Mouse (Mus musculus): ENCODE measurements at regions not wholly inside any gene's neighbourhood (a gene's known extent, or its start where the extent isn't known, plus 50 kb on each side); places are given as distances from the start of the nearest gene placed in this dataset.

DNA sequence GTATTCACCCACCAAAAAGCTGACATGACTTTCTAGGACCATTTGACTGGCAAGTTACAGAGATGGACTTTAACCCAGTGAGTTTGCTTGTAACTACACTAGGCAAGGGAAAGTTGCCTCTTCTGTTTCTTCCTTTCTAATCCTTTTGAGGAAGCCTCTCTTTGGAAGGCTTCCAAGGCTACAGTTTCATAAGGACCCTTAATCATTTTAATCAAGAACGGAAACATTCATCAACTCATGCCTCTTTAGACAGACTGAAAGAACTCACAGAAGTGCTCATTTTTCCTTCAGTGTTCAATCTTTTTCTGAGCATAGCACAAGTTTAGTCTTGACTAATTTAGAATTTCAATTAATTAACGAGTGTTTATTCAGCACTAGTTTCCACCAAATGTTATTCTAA lies 84.2 kb downstream of the Ddx1 start:
- no peak for DNase-seq

DNA sequence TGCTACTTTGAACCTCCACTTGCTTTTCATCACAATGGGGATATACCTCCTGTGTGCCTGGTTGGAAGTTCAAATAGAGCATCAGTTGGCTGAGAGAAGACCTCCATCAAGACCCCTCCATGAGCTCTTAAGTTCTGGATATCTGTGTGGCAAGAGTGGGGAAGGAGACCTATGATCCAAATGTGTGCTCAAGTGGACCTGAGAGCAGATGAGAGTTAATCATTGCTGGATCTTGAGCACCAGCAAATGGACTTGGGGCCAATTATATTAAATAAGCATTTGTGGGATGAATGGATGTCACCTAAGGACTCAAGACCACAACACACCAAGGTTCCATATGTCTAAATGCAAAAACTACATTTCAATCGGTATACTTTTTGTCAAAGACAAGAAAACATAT lies 88.0 kb downstream of the Ddx1 start:
- DNase-seq: no peak

DNA sequence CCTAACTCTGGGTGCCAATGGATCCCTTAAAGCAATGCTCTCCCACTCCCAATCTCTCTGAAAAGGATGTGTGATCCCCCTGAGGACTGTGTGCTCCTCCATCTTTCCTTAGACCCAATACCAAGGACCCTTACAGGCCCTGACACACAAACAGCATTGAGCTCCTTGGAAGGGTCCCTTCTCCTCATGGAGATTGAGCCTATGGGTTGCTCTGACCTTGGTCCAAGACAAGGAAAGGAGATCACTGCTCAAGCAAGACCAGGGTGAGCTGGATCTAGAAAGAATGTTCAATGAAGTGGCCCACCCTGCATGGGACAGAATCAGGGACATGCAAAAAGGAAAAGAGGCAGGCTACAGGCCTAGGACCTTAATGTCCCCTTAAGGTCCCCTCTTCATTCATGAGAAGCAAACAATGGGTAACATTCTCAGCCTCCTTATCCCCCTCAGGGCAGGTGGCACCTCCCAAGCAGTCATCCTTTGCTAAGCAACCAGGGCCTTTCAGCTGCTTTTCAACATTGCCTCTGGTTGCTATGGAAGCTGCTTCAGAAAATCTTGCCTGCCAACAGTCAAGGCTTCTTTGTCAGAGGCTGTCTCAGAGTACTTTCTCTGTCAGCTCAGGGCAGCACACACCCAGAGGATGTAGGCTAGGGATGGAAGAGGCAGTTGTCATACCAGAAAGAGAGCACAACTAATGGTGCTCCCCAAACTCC lies 89.5 kb downstream of the Ddx1 start:
- no peak for DNase-seq

DNA sequence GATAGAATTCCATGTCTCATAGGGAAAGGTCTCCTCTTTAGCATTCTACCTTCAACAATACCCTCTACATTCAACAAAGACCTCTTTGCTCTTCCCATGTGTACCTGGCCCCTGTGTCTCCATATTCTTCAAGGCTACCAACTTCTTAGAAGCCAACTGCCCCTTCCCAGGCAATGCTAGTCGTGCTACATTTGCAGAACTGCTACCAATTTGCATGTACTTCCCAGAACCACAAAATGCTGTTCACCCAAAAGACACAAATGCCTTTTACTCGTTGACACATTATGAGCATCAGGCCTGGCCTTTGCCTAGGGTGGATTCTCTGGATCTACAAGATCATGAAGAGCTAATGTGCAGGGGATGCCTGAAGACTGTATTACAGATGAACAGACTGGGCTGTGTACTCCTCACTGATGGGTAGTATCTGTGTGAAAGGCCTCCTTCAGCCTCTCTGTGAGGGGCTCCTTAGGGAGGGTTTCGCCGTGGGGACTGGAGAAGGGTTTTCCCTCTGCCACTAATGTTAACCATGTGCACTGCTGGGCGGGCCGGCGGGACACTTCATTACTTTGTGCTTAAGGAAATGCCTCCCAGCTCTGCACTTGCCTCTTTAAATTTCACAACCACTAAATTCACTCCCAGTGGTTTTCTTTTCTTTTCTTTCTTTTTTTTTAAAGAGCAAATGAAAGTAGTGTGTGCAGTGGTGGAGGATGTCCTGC lies 91.2 kb downstream of the Ddx1 start:
- DNase-seq: no peak

DNA sequence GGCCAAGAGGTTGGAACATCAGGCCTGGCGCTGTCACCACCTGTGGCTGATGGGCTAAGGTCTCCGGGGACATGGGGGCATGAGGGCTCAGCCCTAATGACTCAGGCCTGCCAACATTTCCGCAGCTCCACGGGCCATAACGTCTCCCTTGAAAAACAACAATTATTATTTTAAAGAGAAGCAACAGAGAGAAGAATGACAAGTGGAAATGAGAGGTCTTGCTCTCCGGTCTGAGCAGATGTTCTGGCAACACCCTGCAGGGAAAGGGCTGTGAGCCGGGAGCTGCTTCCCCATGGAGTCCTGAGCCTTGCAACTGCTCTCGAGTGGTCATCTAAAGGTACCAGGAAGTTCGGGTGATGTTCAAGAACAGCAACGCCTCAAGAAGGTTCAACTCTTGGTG lies 91.9 kb downstream of the Ddx1 start:
- DNase-seq: peak in 1 of 2 experiments; percentile 6

DNA sequence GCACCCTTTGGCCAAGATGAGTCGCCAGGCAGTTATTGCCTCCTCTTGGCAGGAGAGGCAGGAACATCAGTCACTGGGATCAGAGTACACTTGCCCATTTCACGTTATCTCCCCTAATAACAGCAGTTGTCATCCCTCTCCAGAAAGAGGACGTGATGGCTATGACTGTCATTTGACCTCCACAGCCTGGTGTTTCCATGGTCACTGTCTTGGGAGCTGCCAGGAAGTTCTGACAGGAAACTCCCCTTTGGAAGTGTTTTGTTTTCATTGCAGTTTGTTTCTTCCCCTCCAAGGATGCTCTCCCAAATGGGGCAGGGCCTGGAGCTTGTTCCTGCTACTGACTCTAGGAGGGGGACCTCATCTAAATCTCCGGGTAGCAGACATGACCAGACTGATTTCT lies 98.3 kb downstream of the Ddx1 start:
- peak; percentile 8 to 34 for DNase-seq

DNA sequence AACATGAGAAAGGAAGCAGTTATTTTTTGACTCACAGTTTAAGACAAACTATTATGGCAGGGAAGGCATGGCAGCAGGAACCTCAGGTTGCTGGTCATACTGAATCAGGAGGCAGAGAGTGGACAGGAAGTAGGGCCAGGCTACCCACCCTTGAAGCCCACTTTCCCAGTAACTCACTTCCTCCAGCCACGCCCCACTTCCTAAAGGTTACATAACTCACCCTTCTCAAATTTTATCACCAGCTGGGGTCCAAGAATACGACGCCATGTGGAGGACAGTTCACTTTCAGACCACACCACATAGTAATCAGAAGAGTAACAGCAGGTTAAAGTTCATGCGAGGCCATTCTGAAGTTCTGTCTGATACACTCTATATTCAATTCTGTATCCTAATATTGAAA lies 101.8 kb downstream of the Ddx1 start:
- no peak for DNase-seq

DNA sequence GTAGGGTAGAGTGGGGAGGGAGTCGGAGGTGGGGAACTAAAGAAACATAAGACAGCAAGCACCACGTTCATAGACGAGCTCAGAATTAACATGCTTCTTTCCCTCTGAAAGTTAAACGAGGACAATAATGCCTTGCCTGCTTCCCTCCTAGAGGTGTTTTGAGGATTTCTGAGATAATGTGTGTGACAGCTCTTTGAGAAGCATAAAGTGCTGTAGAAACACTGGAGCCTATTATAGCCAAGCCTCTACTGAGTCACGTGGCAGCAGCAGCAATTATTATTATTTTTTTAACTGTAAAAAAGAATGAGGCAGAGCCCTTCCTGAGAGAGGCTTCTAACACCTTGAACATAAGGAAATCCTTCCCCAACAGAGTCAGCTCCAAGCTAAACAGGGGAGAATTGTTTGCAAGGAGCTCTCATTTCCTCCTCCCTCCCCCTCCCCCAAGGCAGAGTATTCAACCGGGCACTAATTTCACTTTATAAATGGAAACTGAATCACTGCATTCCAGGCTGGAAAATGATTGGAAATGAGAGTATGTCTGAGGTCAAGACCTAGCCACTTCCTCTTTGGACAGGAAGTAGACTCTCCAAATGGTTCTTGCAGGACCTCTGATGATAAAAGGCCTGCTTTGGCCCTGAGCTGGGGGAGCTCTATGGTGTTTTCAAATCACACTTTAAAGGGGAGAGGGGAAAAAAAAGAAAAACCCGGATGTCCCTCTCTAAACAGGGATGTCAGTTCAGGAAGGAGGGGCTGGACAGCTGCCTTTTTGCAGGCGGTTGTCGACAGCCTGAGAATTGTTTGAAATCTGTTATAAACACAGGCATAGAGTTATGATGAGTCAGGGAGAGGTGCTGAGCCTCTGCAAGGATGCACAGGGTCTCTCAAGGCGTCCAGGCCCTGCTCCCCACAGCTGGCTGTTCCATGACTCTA lies 103.6 kb downstream of the Ddx1 start:
- DNase-seq: peak; percentile 12 to 65

DNA sequence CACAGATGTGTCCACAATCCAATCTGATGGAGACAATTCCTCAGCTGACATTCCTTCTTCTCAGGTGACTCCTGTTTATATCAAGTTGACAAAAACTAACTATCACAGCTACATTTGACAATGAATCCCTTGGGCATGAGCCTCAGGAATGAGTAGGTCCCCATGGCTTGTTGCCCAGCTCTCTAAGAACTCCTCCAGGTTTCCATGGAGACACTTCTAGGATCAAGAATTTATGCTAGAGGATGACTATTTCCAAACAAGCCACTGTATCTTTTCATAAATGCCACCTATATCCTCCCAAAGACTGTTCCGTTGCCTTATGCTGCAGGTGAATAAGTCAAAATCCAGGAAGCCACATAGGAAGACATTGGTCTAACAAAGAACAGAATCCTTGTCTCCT lies 104.3 kb downstream of the Ddx1 start:
- no peak for DNase-seq

DNA sequence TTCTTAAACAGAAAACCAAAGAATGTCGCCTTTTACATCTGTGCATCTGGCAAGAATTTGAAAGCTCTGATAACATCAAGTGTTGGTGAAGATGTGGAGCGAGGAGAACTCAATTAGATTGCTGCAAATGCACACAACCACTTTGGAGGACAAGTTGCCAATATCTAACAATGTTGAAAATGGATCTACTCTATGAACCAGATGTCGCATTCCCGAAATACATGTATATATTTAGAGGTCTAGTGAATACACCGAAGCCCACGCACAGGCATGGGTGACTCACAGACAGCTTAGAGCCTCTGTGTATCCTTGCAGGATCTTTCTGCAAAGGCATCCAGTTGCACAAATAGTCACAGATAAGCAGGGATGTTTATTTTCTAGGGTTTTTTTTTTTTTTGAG lies 108.4 kb downstream of the Ddx1 start:
- no peak for DNase-seq

DNA sequence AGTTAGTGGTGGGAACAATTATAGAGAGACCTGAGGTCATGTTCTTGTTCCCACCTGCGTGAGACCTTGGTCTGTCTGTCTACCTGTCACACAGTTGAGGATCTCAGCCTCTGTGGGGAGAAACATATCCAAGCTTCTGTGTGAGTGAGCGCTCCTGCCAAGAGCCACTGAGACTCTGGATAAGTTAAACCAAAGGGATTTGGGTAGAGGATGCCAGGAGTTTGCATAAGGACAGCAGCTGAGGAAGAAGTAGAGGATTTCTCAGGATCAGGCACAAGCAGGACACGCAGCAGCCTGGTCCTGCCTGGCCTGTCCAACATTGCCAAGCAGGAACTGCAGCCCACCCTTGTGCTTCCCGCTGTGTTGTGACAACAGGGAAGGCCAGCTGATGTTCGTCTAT lies 109.8 kb downstream of the Ddx1 start:
- no peak for DNase-seq

DNA sequence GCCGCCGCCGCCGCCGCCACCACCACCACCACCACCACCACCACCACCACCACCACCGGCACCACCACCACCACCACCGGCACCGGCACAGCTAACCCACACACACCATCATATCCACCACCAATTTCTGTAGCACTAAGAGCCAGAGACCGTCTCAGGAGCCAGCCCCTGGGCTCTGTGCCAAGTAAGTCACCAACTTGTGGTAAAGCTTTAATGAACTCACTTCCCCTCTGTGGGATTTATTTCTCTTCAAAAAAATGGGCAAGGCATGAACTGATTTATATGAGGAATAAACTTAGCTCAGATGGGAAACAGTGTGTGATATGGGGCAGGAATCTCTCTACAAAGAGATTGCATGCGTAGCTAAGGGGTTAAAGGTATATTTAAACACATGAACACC lies 114.8 kb downstream of the Ddx1 start:
- no peak for DNase-seq

DNA sequence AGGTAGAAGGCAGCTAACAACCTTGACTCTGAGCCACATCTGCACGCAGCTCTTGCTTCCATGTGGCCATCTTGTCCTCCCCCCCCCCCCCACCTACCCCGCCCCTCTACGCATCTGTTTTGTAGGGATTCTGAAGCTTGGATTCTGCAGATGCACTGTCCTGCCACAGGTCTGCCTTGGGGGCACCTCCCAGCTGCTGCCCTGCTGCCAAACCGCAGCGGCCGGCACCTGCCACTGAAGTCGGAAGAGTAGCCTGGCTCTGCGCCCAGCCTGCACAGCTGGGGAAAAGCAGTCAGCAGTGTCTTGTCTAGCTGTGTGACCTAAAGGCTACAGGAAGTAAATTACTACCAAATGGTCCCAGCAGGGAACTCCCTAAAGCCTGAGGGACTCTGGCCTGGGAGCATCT lies 119.3 kb downstream of the Ddx1 start:
- DNase-seq: peak; percentile 76 to 83

DNA sequence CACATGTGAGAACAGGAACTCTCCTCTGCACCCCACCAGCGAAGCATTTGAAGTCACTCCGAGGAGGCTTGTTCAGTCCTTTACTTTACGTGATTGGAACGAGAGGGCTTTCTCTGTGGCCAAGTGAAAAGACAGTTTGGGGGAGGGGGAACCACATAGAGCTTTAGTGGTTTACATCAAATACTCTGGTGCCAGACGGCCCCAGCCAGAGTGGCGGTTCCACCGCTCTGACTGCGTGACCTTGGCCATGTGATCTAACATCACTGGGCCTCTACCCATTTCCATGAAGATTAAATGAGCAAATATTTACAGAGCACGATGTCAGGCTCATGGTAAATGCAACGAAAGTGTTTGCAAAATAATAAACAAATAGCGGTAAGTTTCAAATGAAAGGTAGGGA lies 121.6 kb downstream of the Ddx1 start:
- no peak for DNase-seq

DNA sequence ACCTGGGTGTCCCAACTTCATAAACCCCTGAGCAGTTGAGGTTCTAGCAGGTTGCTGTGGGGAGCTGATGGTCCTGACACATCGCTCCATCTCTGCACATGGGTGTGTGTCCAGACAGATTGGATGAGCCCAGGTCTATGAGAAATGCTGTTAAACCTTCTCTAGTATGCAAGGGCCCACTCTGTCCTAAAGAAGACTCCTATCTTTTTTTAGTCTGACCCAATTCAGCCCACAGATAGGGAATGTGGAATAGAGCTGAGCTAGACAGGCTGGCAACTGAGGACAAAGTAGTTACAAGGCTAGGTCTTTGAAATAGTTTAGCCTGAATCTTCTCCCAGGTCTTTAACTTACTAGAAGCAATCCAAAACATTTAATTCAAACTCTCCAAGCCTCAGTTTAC lies 124.0 kb downstream of the Ddx1 start:
- DNase-seq: no peak

DNA sequence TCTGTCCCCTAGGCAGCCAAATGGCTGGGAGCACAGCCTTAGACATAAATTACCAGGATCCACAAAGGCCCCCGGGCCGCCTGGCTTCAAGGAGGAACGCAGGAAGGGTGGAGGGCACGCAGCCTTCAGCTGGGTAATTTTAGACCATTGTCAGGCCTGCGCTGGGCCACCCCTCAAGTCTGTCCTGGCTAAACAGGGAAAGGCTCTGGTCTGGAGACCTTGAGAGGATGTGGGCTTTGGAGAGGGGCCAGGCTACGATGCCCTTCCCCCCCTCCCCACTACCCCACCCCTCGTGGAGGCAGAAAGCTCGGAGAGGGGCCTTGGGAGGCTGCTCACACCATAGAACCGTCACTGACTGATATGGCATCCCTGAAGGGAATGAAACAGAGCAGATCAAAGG lies 126.7 kb downstream of the Ddx1 start:
- DNase-seq: peak; percentile 43 to 59

DNA sequence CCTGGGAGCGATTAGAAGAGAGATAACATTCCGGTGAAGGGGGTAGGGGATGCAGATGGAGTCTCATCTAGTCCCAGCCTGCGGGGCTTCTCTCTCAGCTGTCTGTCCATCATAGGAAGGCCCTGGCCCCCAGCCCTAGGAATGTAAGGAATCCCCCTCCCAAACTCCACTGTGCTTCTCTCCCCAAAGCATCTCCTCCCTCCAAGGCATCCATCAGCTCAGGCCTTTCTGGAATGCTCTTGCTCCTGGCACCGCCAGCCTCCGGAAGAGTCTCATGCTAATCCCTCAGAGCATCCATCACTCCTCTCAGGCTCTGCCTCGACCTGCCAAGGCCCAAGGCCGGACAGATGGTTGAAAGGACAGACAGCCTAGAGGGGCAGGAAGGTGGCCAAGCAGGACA lies 128.4 kb downstream of the Ddx1 start:
- peak; percentile 67 to 68 for DNase-seq

DNA sequence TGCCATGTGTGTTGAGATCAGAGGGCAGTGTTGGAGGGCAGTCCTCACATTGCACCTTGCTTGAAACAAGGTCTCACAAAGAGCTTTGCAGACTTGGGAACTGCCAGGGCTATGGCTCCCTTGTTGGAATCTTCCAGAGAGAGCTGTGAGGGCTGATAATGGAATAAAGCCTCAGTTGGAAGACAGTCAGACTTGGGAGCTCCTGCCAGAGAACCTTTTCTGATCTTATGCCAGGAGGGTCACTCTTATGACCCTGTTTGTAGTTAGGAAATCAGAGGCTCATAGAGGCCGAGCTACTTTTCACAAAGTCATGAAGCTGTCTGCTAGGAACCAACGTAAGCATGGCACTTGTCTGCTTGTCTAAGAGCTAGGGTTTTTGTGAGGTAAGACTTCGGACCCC lies 129.4 kb downstream of the Ddx1 start:
- DNase-seq: peak; percentile 29 to 60

DNA sequence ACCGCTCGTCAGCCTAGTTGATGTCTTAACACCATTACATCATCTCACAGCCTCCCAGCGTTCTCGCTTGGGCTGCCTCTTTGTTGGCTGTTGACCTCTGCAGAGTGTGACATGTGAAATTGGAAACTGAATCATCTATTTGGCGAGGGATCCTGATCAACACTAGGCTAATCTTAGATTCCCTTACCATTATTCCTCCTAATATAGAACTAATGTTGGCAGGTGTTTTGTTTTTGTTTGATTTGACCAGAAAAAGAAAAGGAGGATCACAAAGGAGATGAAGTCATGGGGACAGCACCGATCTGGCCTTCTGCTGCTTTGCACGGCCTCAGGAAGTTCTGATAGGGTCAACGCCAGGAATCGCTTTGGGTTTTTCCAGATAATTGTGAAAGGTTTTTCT lies 131.0 kb downstream of the Ddx1 start:
- no peak for DNase-seq

DNA sequence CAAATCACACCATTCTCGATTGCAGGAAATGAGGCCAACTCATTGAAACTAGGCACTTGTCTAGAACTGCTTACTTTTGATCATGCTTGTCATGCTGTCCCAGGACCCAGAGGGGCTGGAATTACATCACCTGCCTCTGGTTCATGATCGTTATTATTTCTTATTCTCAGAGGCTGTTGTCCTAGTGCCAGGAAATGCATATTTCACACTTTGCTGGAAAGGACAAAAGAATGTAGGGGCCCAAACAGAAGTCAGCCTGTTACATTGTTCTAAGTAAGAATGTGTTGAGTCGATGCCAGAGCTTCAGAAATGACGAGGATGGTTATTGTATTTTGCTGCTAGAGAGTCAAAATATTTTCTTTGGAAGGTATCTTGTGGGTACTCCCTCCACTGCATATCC lies 134.7 kb downstream of the Ddx1 start:
- no peak for DNase-seq

DNA sequence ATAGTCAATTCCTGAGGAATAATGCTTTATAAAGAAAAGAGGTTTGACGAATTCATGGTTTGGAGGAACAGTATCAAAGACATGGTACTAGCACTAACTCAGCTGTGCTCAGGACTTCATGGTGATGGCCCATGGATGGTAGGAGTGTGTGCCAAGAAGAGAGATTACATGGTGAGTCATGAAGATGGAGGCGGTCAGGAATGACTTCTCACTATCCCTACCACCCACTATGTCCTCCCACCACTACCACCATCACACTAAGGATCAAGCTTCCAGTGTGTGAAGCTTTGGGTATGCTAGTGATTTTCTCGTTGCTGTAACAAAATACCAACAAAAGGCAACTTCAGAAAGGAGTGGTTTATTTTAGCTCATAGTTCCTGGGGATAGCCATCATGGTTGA lies 142.1 kb downstream of the Ddx1 start:
- DNase-seq: no peak

DNA sequence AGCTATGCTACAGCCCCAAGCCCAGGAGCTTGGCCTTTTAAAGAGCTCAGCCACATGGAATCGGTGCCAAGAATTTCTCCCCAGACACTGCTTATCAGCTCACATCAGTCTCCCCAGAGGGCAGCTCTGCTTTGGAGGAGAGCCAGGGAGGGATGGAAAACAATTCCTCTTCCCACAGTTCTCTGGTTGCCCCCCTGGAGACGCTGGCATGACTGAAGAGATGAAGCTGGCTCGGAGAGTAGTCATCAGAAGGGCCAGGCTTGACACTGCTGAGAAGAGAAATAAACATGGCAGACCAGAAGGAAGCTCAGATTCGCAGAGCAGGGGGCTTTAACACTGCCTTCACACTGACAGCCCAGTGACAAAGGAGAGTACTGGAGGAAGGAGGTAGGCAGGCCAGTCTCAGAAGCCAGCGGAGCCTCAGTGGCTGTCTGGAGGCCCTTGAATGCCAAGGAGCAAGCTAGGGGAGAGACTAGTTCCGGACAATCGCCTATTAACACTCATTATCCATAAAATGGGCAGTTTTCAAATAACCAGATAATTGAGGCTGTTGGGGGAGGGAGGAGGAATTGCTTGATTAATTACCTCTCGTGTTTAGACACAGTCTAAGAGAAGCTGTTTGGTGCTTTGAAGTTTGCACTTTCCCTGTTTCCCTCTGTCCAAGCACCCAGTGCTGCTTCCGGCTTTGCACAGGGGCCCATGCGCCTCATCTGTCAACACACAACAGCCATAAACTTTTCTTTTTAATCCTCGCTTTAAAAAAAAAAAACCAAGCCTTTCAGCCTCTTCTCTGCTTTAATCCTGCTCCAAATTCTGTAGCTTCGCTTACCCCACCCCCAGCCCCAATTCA lies 148.3 kb downstream of the Ddx1 start:
- DNase-seq: peak; percentile 69 to 71
